Comparison of ENCODE assay signal across 27 mouse cellular contexts in the genomic region with DNA sequence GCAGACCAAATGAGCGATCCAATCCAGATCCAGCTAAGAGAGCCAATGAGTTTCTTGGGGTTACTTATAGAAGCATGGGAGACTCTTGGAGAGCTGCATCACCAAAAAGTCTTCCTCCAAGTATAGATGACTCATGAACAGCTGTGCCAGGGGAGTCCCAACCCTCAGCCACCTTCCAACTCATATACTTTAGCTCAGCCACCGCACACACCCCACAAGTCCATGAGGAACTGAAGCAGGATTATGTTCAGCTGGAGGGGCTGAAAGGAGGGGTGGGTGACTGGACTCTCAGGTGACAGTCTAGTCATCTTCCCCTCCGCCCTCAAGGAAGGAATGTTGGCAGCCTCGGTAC.
DNase-seq lines count a peak whose midpoint lies in the region; ATAC-seq and TF ChIP-seq lines count a peak whose summit lies in the region.
"Had no signal": no experiment of that assay in that cellular context is flagged by ENCODE, and none has a peak within 500 bp of the region (broad histone marks: within the 10 kb centered on the region; RNA-seq: fewer than 3 reads in every experiment).

No protein-coding gene starts in this region.

- H3K27ac ChIP-seq in limb, embryonic 14.5 days (replicated peaks; ENCODE audit: low read depth, low read length): no peak overlapping the region
- H3K27ac ChIP-seq in limb, embryonic 10.5 days: no peak overlapping the region
- H3K27ac ChIP-seq in intestine, embryonic 15.5 days: no peak overlapping the region
- H3K27ac ChIP-seq: heart, adult 2 months; hindbrain, embryonic 13.5 days; liver, embryonic 15.5 days; lung, embryonic 15.5 days; neural tube, embryonic 12.5 days had no signal

- no peak overlapping the region for H3K9ac ChIP-seq in limb, embryonic 14.5 days (ENCODE audit: low read depth, low read length, severe bottlenecking)
- H3K9ac ChIP-seq in intestine, embryonic 15.5 days: no peak overlapping the region
- H3K9ac ChIP-seq: embryonic facial prominence, embryonic 15.5 days; heart, embryonic 12.5 days; hindbrain, embryonic 13.5 days; liver, embryonic 15.5 days; lung, embryonic 15.5 days; neural tube, embryonic 12.5 days had no signal

- no peak for TF ChIP-seq POLR2A in limb, embryonic 14.5 days (IDR thresholded peaks at IDR 0.05; ENCODE audit: borderline replicate concordance, extremely low read depth, insufficient read depth, insufficient read length)

- peak; percentile 47; the same call in 1 of the 2 replicates for ATAC-seq in limb, embryonic 14.5 days (ENCODE audit: low FRiP score, low read depth)
- ATAC-seq in intestine, embryonic 15.5 days: no peak
- no peak for ATAC-seq in activated CD4-positive, CD25-positive, alpha-beta regulatory T cell, adult 4 months
- ATAC-seq: forebrain, embryonic 14.5 days; intestine, postnatal 0 days; midbrain, embryonic 16.5 days had no signal

- peak; percentile 39 for DNase-seq in gastrocnemius, adult 18-20 months (ENCODE audit: low spot score)
- no peak for DNase-seq in gastrocnemius, postnatal 10 days
- peak; percentile 30 for DNase-seq in limb, embryonic 14.5 days (ENCODE audit: low spot score)
- no peak for DNase-seq in limb, embryonic 10.5 days (ENCODE audit: low spot score)
- peak; percentile 60 for DNase-seq in 3T3-L1 (ENCODE audit: low read depth, low spot score)
- peak; percentile 18 for DNase-seq in gastrocnemius, postnatal 25 days
- DNase-seq: adrenal gland, postnatal 25 days; cerebellum, adult 18-20 months; cerebellum, postnatal 10 days; heart, adult 2 months; heart, postnatal 4 days; kidney, postnatal 4 days; layer of hippocampus, postnatal 36 days; left cerebral cortex, postnatal 4 days; right cerebral cortex, adult 18-20 months had no signal

- WGBS in limb, embryonic 14.5 days: 71% methylated on average over 4 of the region's 4 CpGs
- 93% methylated on average over 4 of the region's 4 CpGs for WGBS in limb, embryonic 10.5 days
- 89% methylated on average over 4 of the region's 4 CpGs for WGBS in intestine, embryonic 15.5 days

- no peak overlapping the region for H3K4me2 ChIP-seq in limb, embryonic 14.5 days (replicated peaks; ENCODE audit: low read depth, low read length, severe bottlenecking)
- H3K4me2 ChIP-seq in intestine, embryonic 15.5 days (replicated peaks): no peak overlapping the region
- H3K4me2 ChIP-seq: embryonic facial prominence, embryonic 15.5 days; heart, embryonic 12.5 days; hindbrain, embryonic 13.5 days; liver, embryonic 15.5 days; lung, embryonic 15.5 days; midbrain, embryonic 11.5 days; neural tube, embryonic 12.5 days had no signal

- H3K4me1 ChIP-seq in limb, embryonic 14.5 days (ENCODE audit: control insufficient read depth, insufficient read depth, low read length): 0 out of 2 replicates have a peak, but pooled peaks cover 7% of the 10 kb centered on the region
- H3K4me1 ChIP-seq in limb, embryonic 10.5 days: peaks cover 20% of the 10 kb centered on the region
- H3K4me1 ChIP-seq in intestine, embryonic 15.5 days (replicated peaks): no peaks in the 10 kb centered on the region
- H3K4me1 ChIP-seq: hindbrain, embryonic 13.5 days; liver, embryonic 15.5 days; neural tube, embryonic 12.5 days had no signal

- H3K4me3 ChIP-seq in limb, embryonic 14.5 days (replicated peaks; ENCODE audit: low read length): no peak overlapping the region
- no peak overlapping the region for H3K4me3 ChIP-seq in limb, embryonic 10.5 days
- no peak overlapping the region for H3K4me3 ChIP-seq in intestine, embryonic 15.5 days (replicated peaks)
- H3K4me3 ChIP-seq: embryonic facial prominence, embryonic 15.5 days; heart, adult 2 months; heart, embryonic 12.5 days; hindbrain, embryonic 13.5 days; liver, embryonic 15.5 days; lung, embryonic 15.5 days; neural tube, embryonic 12.5 days had no signal

- H3K36me3 ChIP-seq in limb, embryonic 14.5 days (ENCODE audit: control insufficient read depth, insufficient read depth, low read length): no peaks in the 10 kb centered on the region
- no peaks in the 10 kb centered on the region for H3K36me3 ChIP-seq in limb, embryonic 10.5 days
- H3K36me3 ChIP-seq in intestine, embryonic 15.5 days: no peaks in the 10 kb centered on the region
- H3K36me3 ChIP-seq: embryonic facial prominence, embryonic 15.5 days; heart, embryonic 12.5 days; hindbrain, embryonic 13.5 days; liver, embryonic 15.5 days; lung, embryonic 15.5 days; neural tube, embryonic 12.5 days had no signal

- H3K9me3 ChIP-seq in limb, embryonic 14.5 days (ENCODE audit: control insufficient read depth, low read length): no peaks in the 10 kb centered on the region
- no peaks in the 10 kb centered on the region for H3K9me3 ChIP-seq in limb, embryonic 10.5 days (replicated peaks)
- H3K9me3 ChIP-seq in intestine, embryonic 15.5 days: no peaks in the 10 kb centered on the region
- H3K9me3 ChIP-seq: embryonic facial prominence, embryonic 15.5 days; heart, embryonic 12.5 days; hindbrain, embryonic 13.5 days; liver, embryonic 15.5 days; lung, embryonic 15.5 days; neural tube, embryonic 12.5 days had no signal

- no peaks in the 10 kb centered on the region for H3K27me3 ChIP-seq in limb, embryonic 14.5 days (ENCODE audit: control insufficient read depth, insufficient read depth, low read length)
- H3K27me3 ChIP-seq in limb, embryonic 10.5 days (ENCODE audit: low read depth, poor library complexity, severe bottlenecking): peaks cover 13% of the 10 kb centered on the region; the same call in 1 of the 2 replicates
- H3K27me3 ChIP-seq in intestine, embryonic 15.5 days (replicated peaks): no peaks in the 10 kb centered on the region
- H3K27me3 ChIP-seq: embryonic facial prominence, embryonic 15.5 days; heart, embryonic 12.5 days; hindbrain, embryonic 13.5 days; liver, embryonic 15.5 days; lung, embryonic 15.5 days; neural tube, embryonic 12.5 days had no signal

Comparison
In these comparisons a context has a peak if more than half of its experiments do, and no peak if none do; other contexts are left out.
1. DNase-seq: peak in gastrocnemius, adult 18-20 months (single experiment), limb, embryonic 14.5 days (single experiment), 3T3-L1 (single experiment) and gastrocnemius, postnatal 25 days (single experiment); none in gastrocnemius, postnatal 10 days (single experiment) and limb, embryonic 10.5 days (single experiment).